Comparison of ENCODE assay signal across 25 mouse cellular contexts in genomic region chr5:65661958-65662357, GRCm38 (mm10).
"Had no signal": no experiment of that assay in that cellular context is flagged by ENCODE, and none has a peak within 500 bp of the region (broad histone marks: within the 10 kb centered on the region; RNA-seq: fewer than 3 reads in every experiment).

No protein-coding gene starts in this region.

- H3K27ac ChIP-seq: embryonic facial prominence, embryonic 10.5 days; embryonic facial prominence, embryonic 12.5 days; embryonic facial prominence, embryonic 13.5 days; embryonic facial prominence, embryonic 15.5 days; forebrain, embryonic 10.5 days; forebrain, embryonic 12.5 days; forebrain, embryonic 13.5 days; forebrain, embryonic 15.5 days; gastrocnemius, adult 2 months; heart, adult 2 months; heart, embryonic 10.5 days had no signal

- H3K36me3 ChIP-seq: embryonic facial prominence, embryonic 12.5 days had no signal

- H3K4me3 ChIP-seq: embryonic facial prominence, embryonic 10.5 days; embryonic facial prominence, embryonic 12.5 days; embryonic facial prominence, embryonic 13.5 days; embryonic facial prominence, embryonic 15.5 days; erythroblast, embryonic 14.5 days; forebrain, embryonic 10.5 days; forebrain, embryonic 12.5 days; forebrain, embryonic 13.5 days; forebrain, embryonic 15.5 days; gastrocnemius, adult 2 months; heart, adult 2 months; heart, embryonic 10.5 days had no signal

- H3K9ac ChIP-seq: embryonic facial prominence, embryonic 12.5 days; embryonic facial prominence, embryonic 13.5 days; embryonic facial prominence, embryonic 15.5 days; forebrain, embryonic 12.5 days; forebrain, embryonic 13.5 days; forebrain, embryonic 15.5 days; forebrain, postnatal 0 days had no signal

- H3K9me3 ChIP-seq: embryonic facial prominence, embryonic 10.5 days; embryonic facial prominence, embryonic 12.5 days; embryonic facial prominence, embryonic 13.5 days; embryonic facial prominence, embryonic 15.5 days; forebrain, embryonic 10.5 days; forebrain, embryonic 12.5 days; forebrain, embryonic 13.5 days; forebrain, embryonic 15.5 days; heart, embryonic 10.5 days had no signal

- H3K27me3 ChIP-seq: embryonic facial prominence, embryonic 12.5 days; embryonic facial prominence, embryonic 13.5 days; embryonic facial prominence, embryonic 15.5 days; forebrain, embryonic 12.5 days; forebrain, embryonic 13.5 days; forebrain, embryonic 15.5 days had no signal

- DNase-seq: cerebellum, postnatal 10 days; cerebellum, postnatal 14 days; cerebellum, postnatal 25 days; cerebellum, postnatal 36 days; embryo, embryonic 11 days; forebrain, postnatal 0 days; gastrocnemius, adult 2 months; gastrocnemius, postnatal 10 days; gastrocnemius, postnatal 14 days; gastrocnemius, postnatal 25 days; gastrocnemius, postnatal 36 days; heart, adult 11 months; heart, adult 18-20 months; heart, adult 2 months had no signal

- H3K4me1 ChIP-seq: embryonic facial prominence, embryonic 10.5 days; embryonic facial prominence, embryonic 12.5 days; embryonic facial prominence, embryonic 13.5 days; embryonic facial prominence, embryonic 15.5 days; forebrain, embryonic 10.5 days; forebrain, embryonic 12.5 days; heart, embryonic 10.5 days had no signal

- H3K4me2 ChIP-seq: embryonic facial prominence, embryonic 12.5 days; embryonic facial prominence, embryonic 13.5 days; embryonic facial prominence, embryonic 15.5 days; forebrain, embryonic 12.5 days; forebrain, embryonic 13.5 days; forebrain, embryonic 15.5 days; heart, embryonic 11.5 days had no signal
